Mouse (Mus musculus) neutrophil, adult 5-6 weeks (primary cell): Measurements from ENCODE around the gene Junb. TPM values are rescaled to one million over a fixed set of nuclear protein-coding genes. Genes with fewer than 3 reads are reported as not detected.

ENCODE experiments used
- total RNA-seq: library from RNA; stranded (forward); fragments of 200-1000 nt; gene quantifications from 2 replicates; pipeline ENCODE4 v1.2.3, GENCODE M21; 2017

Gene Junb
- total RNA-seq, 1 experiment from 2014 or later = 867 TPM

Other genes starting within 250 kb of the Junb start
- gene Nfix, start 178.4 kb downstream of the Junb start, total RNA-seq = 1.7 and 3.4 TPM in 2 replicates
- 4.5 and 5.5 TPM in 2 replicates for gene Dand5, start 155.9 kb downstream of the Junb start, total RNA-seq
- gene Gadd45gip1, start 147.2 kb downstream of the Junb start, total RNA-seq = 14.1 and 16.7 TPM in 2 replicates
- gene Rad23a, start 138.1 kb downstream of the Junb start, total RNA-seq = 46.6 and 57.8 TPM in 2 replicates
- gene Calr, start 131.8 kb downstream of the Junb start, total RNA-seq = 690 and 751 TPM in 2 replicates
- gene Farsa, start 121.7 kb downstream of the Junb start, total RNA-seq = 50.7 and 56.2 TPM in 2 replicates
- 4.4 and 5.5 TPM in 2 replicates for gene Syce2, start 106.6 kb downstream of the Junb start, total RNA-seq
- 21.0 and 21.5 TPM in 2 replicates for gene Gcdh, start 84.8 kb downstream of the Junb start, total RNA-seq
- not detected in 2 replicates for gene Klf1, start 76.8 kb downstream of the Junb start, total RNA-seq
- gene Dnase2a, start 70.2 kb downstream of the Junb start, total RNA-seq = 31.7 and 34.7 TPM in 2 replicates
- gene Mast1, start 41.4 kb downstream of the Junb start, total RNA-seq = 0.12 and 0.23 TPM in 2 replicates
- not detected in 2 replicates for gene Rtbdn, start 31.7 kb downstream of the Junb start, total RNA-seq
- gene Gm49661, start 9.3 kb downstream of the Junb start, total RNA-seq = not detected in 2 replicates
- gene Prdx2, start 9.1 kb downstream of the Junb start, total RNA-seq = 92.5 and 96.9 TPM in 2 replicates
- 26.5 and 36.0 TPM in 2 replicates for gene Rnaseh2a, start 9.0 kb downstream of the Junb start, total RNA-seq
- gene Hook2, start 11.9 kb upstream of the Junb start, total RNA-seq = 8.6 and 12.0 TPM in 2 replicates
- gene Best2, start 35.8 kb upstream of the Junb start, total RNA-seq = not detected in 2 replicates
- 38.9 and 43.1 TPM in 2 replicates for gene Asna1, start 46.6 kb upstream of the Junb start, total RNA-seq
- gene Trir, start 48.1 kb upstream of the Junb start, total RNA-seq = 124 and 193 TPM in 2 replicates
- gene Tnpo2, start 58.2 kb upstream of the Junb start, total RNA-seq = 16.9 TPM in 2 replicates
- 6.3 and 7.9 TPM in 2 replicates for gene Fbxw9, start 81.3 kb upstream of the Junb start, total RNA-seq
- not detected in 2 replicates for gene Gm5741, start 89.3 kb upstream of the Junb start, total RNA-seq
- 41.9 and 48.2 TPM in 2 replicates for gene Dhps, start 93.0 kb upstream of the Junb start, total RNA-seq
- 22.0 and 23.6 TPM in 2 replicates for gene Wdr83os, start 102.0 kb upstream of the Junb start, total RNA-seq
- gene Wdr83, start 102.6 kb upstream of the Junb start, total RNA-seq = 15.8 and 17.6 TPM in 2 replicates
- gene Man2b1, start 104.6 kb upstream of the Junb start, total RNA-seq = 192 and 197 TPM in 2 replicates
- not detected in 2 replicates for gene Zfp791, start 144.4 kb upstream of the Junb start, total RNA-seq
- gene Cks1brt, start 173.2 kb upstream of the Junb start, total RNA-seq = not detected in 2 replicates
- not detected in 2 replicates for gene Olfr371, start 247.3 kb upstream of the Junb start, total RNA-seq